Comparison of ENCODE assay signal across 11 mouse cellular contexts in genomic region chr5:30686781-30687180, GRCm38 (mm10). TPM values are rescaled to one million over a fixed set of nuclear protein-coding genes. Genes with fewer than 3 reads are reported as not detected.
A peak's percentile ranks its signal among the peaks of the same experiment; 100 is the strongest.
DNase-seq lines count a peak whose midpoint lies in the region; ATAC-seq lines count a peak whose summit lies in the region.
"Had no signal": no experiment of that assay in that cellular context is flagged by ENCODE, and none has a peak within 500 bp of the region (broad histone marks: within the 10 kb centered on the region; RNA-seq: fewer than 3 reads in every experiment).

No protein-coding gene starts in this region.

- H3K9ac ChIP-seq in embryonic facial prominence, embryonic 11.5 days (replicated peaks; ENCODE audit: low read length): no peak overlapping the region
- H3K9ac ChIP-seq: embryonic facial prominence, embryonic 13.5 days; heart, embryonic 15.5 days had no signal

- 76% methylated on average over 3 of the region's 3 CpGs for WGBS in embryonic facial prominence, embryonic 11.5 days
- 76% methylated on average over 3 of the region's 3 CpGs for WGBS in embryonic facial prominence, embryonic 10.5 days

- H3K36me3 ChIP-seq in embryonic facial prominence, embryonic 11.5 days (replicated peaks; ENCODE audit: control insufficient read depth, insufficient read depth, low read depth, low read length): no peaks in the 10 kb centered on the region
- H3K36me3 ChIP-seq in embryonic facial prominence, embryonic 10.5 days (replicated peaks): no peaks in the 10 kb centered on the region
- H3K36me3 ChIP-seq: embryonic facial prominence, embryonic 13.5 days; heart, embryonic 15.5 days had no signal

- H3K27me3 ChIP-seq in embryonic facial prominence, embryonic 11.5 days (ENCODE audit: control insufficient read depth, insufficient read depth, low read length): no peaks in the 10 kb centered on the region
- H3K27me3 ChIP-seq in embryonic facial prominence, embryonic 10.5 days (replicated peaks; ENCODE audit: low read depth, poor library complexity, severe bottlenecking): no peaks in the 10 kb centered on the region
- H3K27me3 ChIP-seq: embryonic facial prominence, embryonic 13.5 days; heart, embryonic 15.5 days had no signal

- intact Hi-C loops in left cerebral cortex, postnatal 25 days (cut with DNase I): loop anchor here (1.0 kb wide), 1 partner anchor 89 kb away; no protein-coding TSS in a partner anchor

- H3K27ac ChIP-seq in embryonic facial prominence, embryonic 11.5 days (replicated peaks; ENCODE audit: low read depth, low read length): no peak overlapping the region
- H3K27ac ChIP-seq in embryonic facial prominence, embryonic 10.5 days (replicated peaks): no peak overlapping the region
- H3K27ac ChIP-seq: embryonic facial prominence, embryonic 13.5 days; heart, embryonic 15.5 days had no signal

- DNase-seq in embryonic facial prominence, embryonic 11.5 days (ENCODE audit: low spot score): peak; percentile 43
- no peak for DNase-seq in embryonic facial prominence, embryonic 10.5 days (ENCODE audit: low spot score)
- DNase-seq in left cerebral cortex, postnatal 25 days (ENCODE audit: low spot score in 2 of 2): peak; percentile 28 to 49
- no peak for DNase-seq in left cerebral cortex, adult 11 months (ENCODE audit: low spot score)
- DNase-seq in A20 (ENCODE audit: low read depth, low spot score): peak; percentile 57
- DNase-seq in embryo, embryonic 10.5 days (ENCODE audit: low spot score): peak; percentile 62
- DNase-seq in c-Kit-positive CD71-positive TER-119-positive erythroid progenitor cells, embryonic 14.5 days (ENCODE audit: low spot score): no peak
- no peak for DNase-seq in gastrocnemius, postnatal 4 days (ENCODE audit: low spot score in 2 of 2)

- H3K4me3 ChIP-seq in embryonic facial prominence, embryonic 11.5 days (ENCODE audit: low read depth, low read length): no peak overlapping the region
- H3K4me3 ChIP-seq in embryonic facial prominence, embryonic 10.5 days: no peak overlapping the region
- H3K4me3 ChIP-seq: embryonic facial prominence, embryonic 13.5 days; heart, embryonic 15.5 days; myocyte had no signal

- no peak for ATAC-seq in embryonic facial prominence, embryonic 11.5 days (replicated peaks; ENCODE audit: insufficient number of reproducible peaks, low FRiP score, low TSS enrichment, low read depth)

- no peaks in the 10 kb centered on the region for H3K9me3 ChIP-seq in embryonic facial prominence, embryonic 11.5 days (replicated peaks; ENCODE audit: control insufficient read depth, low read length)
- H3K9me3 ChIP-seq in embryonic facial prominence, embryonic 10.5 days: no peaks in the 10 kb centered on the region
- H3K9me3 ChIP-seq: embryonic facial prominence, embryonic 13.5 days; heart, embryonic 15.5 days had no signal

- H3K4me1 ChIP-seq in embryonic facial prominence, embryonic 11.5 days (ENCODE audit: control insufficient read depth, insufficient read depth, low read length): no peaks in the 10 kb centered on the region
- H3K4me1 ChIP-seq in embryonic facial prominence, embryonic 10.5 days: no peaks in the 10 kb centered on the region
- H3K4me1 ChIP-seq: embryonic facial prominence, embryonic 13.5 days; heart, embryonic 15.5 days had no signal

- H3K4me2 ChIP-seq in embryonic facial prominence, embryonic 11.5 days (ENCODE audit: low read depth, low read length): no peak overlapping the region
- H3K4me2 ChIP-seq: embryonic facial prominence, embryonic 13.5 days; heart, embryonic 15.5 days had no signal

RNA-seq across cellular contexts. Expression of gene Cenpa, which starts 20.2 kb away (rescaled TPM):
- 435 and 450 TPM in 2 replicates for polyA plus RNA-seq in embryonic facial prominence, embryonic 11.5 days (2014; fragmentation: Nextera tagmentation; extraction: Ambion mirVana)
- 458 and 467 TPM in 2 replicates for polyA plus RNA-seq in embryonic facial prominence, embryonic 10.5 days (2016; fragmentation: Nextera tagmentation; extraction: Ambion mirVana)
- 1 to 10 TPM; 6.7 to 8.0 TPM for total RNA-seq in left cerebral cortex, postnatal 25 days (2021)
- total RNA-seq in gastrocnemius, postnatal 4 days (2021): 10 to 100 TPM; 28.7 to 39.2 TPM

RNA-seq across cellular contexts. Expression of gene Dpysl5, which starts 24.6 kb away (rescaled TPM):
- polyA plus RNA-seq in embryonic facial prominence, embryonic 11.5 days (2014; fragmentation: Nextera tagmentation; extraction: Ambion mirVana): 17.6 and 22.2 TPM in 2 replicates
- polyA plus RNA-seq in embryonic facial prominence, embryonic 10.5 days (2016; fragmentation: Nextera tagmentation; extraction: Ambion mirVana): 32.8 and 39.6 TPM in 2 replicates
- 10 to 100 TPM; 27.7 to 31.5 TPM for total RNA-seq in left cerebral cortex, postnatal 25 days (2021)
- total RNA-seq in gastrocnemius, postnatal 4 days (2021): 1 to 10 TPM; 5.6 to 7.4 TPM

RNA-seq across cellular contexts. Expression of gene Slc35f6, which starts 39.0 kb away (rescaled TPM):
- polyA plus RNA-seq in embryonic facial prominence, embryonic 11.5 days (2014; fragmentation: Nextera tagmentation; extraction: Ambion mirVana): 22.0 and 23.5 TPM in 2 replicates
- polyA plus RNA-seq in embryonic facial prominence, embryonic 10.5 days (2016; fragmentation: Nextera tagmentation; extraction: Ambion mirVana): 24.3 and 24.4 TPM in 2 replicates
- total RNA-seq in left cerebral cortex, postnatal 25 days (2021): 10 to 100 TPM; 40.5 to 40.9 TPM
- total RNA-seq in gastrocnemius, postnatal 4 days (2021): 10 to 100 TPM; 15.6 to 15.9 TPM

Comparison
In these comparisons a context has a peak if more than half of its experiments do, and no peak if none do; other contexts are left out.
1. DNase-seq: peak in embryonic facial prominence, embryonic 11.5 days (single experiment), left cerebral cortex, postnatal 25 days (2 of 2), A20 (single experiment) and embryo, embryonic 10.5 days (single experiment); none in embryonic facial prominence, embryonic 10.5 days (single experiment), left cerebral cortex, adult 11 months (single experiment), c-Kit-positive CD71-positive TER-119-positive erythroid progenitor cells, embryonic 14.5 days (single experiment) and gastrocnemius, postnatal 4 days (0 of 2).